Mouse (Mus musculus) left cerebral cortex, postnatal 25 days (tissue): ENCODE results near the gene Wnt5a. TPM values are rescaled to one million over a fixed set of nuclear protein-coding genes. Genes with fewer than 3 reads are reported as not detected.

Experiments used
- DNase-seq, 2 experiments: peaks; one replicate each; pipeline ENCODE4 v3.0.0; 2022; ENCODE audit warnings: low spot score in 2 of 2, mixed read lengths in 1 of 2
- intact Hi-C: fragments of 180-260 bp; cut with DNase I; formaldehyde crosslinking; loops from one replicate; pipeline ENCODE4 v1.15.1; 2025
- total RNA-seq, 2 experiments: library from RNA; stranded (reverse); gene quantifications; 2 replicates each; pipeline ENCODE4 v1.2.3; 2021

The Wnt5a gene
- total RNA-seq, 2 experiments from 2014 or later: 7.6 to 7.7 TPM

DNA sequence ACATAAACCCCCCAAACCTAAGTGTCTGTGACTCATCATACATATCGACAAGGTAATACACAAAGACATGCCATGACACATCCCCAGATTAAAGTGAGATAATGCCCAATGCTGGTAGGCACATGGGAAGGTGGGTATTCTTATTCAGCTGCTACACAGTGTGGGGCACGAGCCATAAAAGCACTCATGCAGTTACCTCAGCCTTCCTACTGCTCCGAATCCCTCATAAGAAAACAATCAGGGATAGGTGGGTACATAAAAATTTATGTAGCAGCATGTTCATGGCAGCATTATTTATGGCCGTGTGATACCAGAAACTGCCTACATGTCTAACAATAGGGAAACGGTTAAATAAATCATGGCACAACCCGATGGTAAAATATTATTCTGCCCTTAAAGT lies 35.0 kb downstream of the Wnt5a start:
- DNase-seq: no peak
- intact Hi-C loops: no loop called here

- no peak for DNase-seq
- intact Hi-C loops: no loop called here
Observed at GRCm38 (mm10) chr14:28542117-28542741, 37.7 kb downstream of the Wnt5a start.

DNA sequence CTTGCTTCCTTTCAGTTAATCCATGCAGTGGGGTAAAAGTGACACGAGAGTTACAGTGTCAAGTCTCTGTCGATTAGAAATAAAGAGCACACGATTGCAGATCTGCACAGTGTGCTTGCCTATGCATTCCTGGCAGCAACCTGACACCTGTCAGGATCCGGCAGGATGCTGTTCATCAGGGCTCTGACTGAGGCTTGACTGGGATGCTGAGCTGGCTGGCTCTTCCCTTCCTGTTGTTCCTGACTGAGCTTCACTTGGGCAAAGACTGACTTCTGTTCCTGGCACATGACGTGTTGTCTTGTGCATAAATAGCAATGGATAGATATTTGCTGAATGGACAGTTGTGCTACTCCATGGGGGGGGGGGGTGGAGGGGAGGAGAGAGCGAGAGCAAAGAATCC lies 57.3 kb downstream of the Wnt5a start:
- intact Hi-C loops: no loop called here
- DNase-seq: no peak
